Mouse (Mus musculus) cerebellum, adult (tissue): Measurements from ENCODE around the gene Sumo1.
"Not testable (repeated sequence)": the region's sequence is repeated elsewhere in the genome, so short reads cannot be mapped to it uniquely, and the experiment has no call there.

Experiments used
- ATAC-seq: cut with Nextera tagmentation; 2 replicates; pipeline ENCODE4 v1.9.2; 2017; ENCODE audit warnings: mild to moderate bottlenecking, moderate library complexity, mixed read lengths; ENCODE audit not compliant: insufficient number of reproducible peaks, low FRiP score, low TSS enrichment

Gene Sumo1

DNA sequence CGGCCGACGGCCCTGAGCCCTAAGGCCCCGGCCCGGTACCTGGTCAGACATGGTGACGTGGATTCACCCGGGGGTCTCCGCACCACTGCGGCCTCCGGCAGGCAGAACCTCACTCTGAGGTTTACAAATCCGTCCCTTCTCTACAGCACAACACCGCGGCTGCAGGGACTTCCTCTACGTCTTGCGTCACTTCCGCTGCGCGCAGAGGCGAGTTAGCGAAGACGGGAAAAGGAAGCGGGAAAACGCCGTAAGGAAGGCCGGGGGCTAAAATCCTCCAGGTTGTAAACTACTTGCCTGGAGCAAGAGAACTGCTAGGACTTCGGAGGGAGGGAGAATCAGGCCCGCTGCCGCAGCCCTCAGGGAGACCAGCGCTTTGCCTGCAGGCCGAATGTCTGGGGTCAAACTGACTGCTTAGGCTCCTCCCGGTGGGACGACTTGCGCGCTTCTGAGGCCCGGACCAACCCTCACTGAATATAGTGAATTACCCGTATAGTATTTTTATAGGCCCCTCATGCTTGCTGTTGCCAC, at the start of gene Sumo1:
TSS of gene Sumo1 (minus strand) at position 194 of the 528 bp plus-strand sequence.
- peak; percentile 95 for ATAC-seq

DNA sequence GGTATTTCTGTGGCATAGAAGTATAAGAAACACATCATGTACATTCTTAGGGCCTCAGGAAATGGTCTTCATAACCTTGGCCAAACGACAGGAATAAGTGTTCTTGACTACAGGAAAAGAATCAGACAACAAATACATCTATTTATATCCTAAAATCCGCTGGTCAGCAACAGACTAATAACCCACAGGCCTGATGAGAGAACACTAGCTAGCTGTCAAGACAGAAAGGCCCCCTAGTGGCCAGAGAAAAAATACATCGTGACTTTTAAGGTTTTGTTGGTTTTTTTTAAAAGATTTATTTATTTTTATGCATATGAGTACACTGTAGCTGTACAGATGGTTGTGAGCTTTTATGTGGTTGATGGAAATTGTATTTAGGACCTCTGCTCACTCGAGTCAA, 49.3 kb upstream of the Sumo1 start:
- ATAC-seq = no peak; the same call in 1 of the 2 replicates

DNA sequence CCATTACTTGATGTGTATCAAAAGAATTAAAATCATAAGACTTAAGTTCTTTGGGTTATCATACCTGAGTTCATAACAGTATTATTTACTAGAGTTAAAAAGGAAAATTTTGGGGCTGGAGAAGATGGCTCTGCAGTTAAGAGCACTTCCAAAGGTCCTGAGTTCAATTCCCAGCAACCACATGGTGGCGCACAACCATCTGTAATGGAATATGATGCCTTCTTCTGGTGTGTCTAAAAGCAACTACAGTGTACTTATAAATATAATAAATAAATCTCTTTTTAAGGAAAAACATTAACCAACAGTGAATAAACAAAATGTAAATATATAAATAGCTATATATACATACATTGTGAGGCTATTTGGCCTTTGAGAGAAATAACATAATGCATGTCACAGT, 31.1 kb upstream of the Sumo1 start:
- ATAC-seq = no peak

DNA sequence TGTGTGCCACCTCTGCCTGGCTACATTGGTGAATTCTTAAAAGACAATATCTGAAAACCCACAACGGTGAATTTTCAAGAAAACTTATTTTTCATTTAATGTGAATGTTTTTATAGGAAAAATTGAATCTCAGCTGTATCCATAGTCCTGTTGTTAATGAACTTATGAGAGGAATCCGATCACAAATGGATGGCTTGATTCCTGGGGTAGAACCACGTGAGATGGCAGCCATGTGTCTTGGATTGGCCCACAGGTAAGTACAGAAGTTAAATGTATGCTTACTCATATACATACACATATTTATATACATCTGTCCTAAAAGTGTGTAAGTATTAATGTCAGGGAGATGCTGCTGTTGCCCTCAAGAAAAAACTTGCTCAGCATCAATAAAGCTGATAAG, 27.6 kb upstream of the Sumo1 start:
- ATAC-seq = no peak

DNA sequence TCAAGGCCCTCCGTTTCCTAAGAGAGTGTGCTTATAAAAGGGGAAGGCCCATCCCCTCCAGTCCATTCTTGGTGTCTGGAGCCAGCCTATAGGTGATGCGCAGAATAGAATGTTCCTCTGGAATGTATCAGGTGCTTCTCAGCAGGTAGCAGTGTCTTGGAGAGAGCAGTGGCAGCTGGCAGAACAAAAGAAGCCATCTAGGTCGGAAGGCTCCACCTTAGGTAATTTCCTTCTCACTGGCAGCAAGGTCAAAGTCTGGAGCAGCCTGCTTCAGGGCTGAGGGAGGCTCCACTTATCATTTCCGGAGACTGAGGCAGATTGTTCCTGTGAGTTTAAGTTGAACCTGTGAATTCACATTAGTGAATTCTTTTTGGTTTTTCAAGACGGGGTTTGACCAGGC, 27.1 kb upstream of the Sumo1 start:
- ATAC-seq = no peak

DNA sequence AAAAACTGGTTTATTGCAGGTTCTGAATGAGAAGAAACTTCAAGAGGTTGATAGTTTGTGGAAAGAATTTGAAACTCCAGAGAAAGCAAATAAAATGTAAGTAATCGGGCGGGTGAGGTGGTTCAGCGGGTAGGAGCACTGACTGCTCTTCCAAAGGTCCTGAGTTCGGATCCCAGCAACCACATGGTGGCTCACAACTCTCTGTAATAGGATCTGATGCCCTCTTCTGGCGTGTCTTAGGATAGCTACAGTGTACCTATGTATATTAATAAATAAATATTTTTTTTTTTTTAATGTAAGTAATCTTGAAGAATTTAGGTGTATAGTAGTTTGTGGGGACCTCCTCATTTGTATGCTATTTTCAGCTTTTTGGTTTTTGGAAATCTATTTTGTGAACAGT, 19.8 kb upstream of the Sumo1 start:
- ATAC-seq = no peak

DNA sequence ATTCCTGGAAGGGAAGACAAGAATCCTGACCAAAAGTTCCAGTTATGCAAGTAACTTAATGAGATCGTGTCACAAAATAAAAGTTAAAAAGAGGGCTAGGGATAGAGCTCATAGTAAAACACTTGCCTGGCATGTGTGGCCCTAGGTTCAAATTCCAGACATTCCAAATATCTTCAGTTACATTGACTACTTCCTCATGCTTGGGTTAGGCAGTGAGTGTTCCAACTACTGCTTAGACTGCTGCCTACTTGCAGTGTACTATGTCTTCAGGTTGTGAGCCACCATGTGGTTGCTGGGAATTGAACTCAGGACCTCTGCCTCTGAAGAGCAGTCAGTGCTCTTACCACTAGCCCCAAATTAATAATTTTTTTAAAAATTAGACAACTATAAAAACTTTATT, 16.9 kb upstream of the Sumo1 start:
- ATAC-seq = no peak

DNA sequence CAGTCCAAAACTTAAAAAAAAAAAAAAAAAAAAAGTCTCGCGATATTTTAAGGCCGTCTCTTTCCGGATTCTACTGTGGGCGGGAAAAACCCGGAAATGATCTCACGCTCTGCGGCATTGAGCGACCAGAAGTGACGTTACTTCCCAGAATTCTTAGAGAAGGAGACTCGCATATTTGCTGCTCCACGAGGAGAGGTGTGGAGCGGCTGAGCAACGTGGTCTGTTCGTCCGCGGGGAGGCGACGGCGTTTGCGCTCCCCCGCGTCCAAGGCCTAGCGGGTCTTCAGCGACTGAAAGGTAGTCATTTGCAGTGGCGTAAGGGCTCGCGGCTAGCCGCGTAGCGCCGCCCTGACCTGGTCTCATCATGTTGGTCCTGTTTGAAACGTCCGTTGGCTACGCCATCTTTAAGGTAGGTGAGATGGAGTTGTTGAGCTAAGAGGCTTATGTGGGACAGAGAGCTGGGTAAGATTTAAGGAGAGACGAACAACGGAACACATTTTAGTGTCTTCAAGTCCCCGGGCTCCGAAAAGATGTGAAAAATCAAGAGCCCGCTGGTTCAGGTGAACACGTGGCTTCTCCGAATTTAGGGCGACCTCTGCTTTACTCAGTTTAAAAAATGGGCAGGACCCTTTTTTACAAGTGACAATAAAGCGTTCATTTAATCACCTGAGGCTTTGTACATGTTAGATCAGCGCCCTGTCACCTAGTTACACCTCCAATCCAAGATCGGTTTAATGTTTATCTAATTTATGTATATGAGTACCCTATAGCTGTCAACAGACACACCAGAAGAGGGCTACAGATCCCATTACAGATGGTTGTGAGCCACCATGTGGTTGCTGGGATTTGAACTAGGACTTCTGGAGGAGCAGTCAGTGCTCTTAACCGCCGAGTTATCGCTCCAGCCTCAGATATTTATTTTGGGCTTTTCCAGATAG, 14.5 kb upstream of the Sumo1 start, which contains the start of gene Nop58:
TSS of gene Nop58 (plus strand) at position 153 of the 937 bp plus-strand sequence.
- peak; percentile 99 for ATAC-seq

DNA sequence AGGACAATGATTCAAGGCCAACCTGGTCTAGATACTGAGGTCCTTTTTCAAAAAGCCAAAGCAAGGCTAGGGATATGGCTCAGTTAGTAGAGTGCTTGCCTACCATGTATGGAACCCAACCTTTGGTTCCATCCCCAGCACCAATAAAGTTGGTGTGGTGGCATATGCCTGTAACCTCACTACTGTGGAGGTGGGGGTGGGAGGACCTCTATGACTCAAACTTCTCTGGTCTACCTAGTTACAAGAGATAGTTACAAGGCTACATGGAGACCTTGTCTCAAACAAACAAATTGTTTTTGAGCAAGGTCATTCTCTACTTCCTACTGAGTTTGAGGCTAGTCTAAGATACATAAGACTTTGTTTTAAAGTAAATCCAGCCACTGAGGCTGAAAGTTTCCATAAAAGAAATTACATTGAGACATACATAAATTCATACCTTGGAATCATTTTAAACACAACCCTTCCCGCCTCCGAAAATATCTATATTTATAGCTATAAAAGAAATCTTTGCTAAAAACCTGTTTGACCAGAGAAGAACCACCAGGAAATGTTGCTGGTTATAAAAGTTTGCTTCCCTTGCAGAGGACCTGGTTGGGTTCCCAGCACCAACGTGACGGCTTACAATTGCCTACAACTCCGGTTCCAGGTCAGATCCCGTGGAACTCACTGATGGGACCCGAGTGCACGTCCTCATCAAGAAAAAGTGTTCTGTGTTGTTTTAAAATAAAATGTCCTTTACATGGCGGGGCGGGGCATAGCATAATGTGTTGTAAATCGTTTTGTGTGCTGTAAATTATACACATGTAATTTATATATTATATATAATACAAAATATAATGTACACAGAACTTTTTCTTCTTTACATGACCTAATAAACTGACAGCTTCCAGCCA, 13.5 kb upstream of the Sumo1 start:
- no peak for ATAC-seq

DNA sequence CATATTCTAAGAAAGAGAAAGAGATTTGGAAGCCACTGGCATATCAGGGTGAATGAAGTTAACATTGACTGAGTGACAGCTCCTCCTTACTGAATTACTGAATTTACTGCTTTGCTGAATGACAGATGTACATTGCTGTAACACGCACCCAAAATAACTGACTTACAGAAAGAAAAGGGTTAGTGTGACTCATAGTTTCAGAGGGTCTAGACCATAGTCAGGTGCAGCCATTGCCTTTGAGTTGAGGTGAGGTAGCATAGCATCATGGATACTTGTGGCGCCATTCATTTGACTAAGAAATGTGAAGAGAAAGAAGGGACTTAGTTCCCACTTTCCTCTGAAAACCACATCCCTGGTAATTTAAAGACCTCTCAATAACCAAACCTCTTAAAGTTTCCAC, 3.0 kb upstream of the Sumo1 start:
- ATAC-seq = no peak

DNA sequence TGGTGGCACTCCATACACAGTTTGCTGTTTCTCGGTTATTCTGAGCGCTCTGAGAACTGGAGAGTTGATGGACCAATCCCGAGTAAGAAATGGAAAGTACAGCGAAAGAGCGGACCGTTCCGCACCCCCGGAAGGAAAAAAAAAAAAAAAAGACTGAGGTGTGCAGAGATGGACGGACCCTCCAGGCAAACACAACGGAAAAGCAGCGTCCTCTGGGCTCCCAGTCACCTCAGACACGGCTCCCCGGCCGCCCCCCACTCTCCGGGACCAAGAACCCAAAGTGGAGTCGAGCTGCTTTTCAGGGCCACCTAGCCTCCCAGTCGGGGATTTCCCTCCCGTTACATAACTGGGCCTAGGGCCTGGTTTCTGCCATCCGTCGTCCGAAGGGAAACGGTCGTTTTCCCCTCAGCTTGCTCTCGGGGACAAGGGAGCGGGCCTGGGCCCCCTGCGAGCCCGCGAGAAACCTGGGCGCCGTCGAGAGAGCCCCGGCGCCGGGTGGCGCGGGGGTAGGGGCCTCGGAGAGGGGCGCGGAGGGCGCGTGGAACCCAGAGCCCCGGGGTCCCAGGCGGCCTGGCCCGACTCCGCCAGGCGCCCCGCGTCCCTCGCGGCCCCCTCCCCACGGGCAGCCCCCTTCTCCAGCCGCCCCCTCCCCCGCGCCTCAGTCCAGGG, 538 bp downstream of the Sumo1 start:
- ATAC-seq = peak; percentile 36; the same call in 1 of the 2 replicates

DNA sequence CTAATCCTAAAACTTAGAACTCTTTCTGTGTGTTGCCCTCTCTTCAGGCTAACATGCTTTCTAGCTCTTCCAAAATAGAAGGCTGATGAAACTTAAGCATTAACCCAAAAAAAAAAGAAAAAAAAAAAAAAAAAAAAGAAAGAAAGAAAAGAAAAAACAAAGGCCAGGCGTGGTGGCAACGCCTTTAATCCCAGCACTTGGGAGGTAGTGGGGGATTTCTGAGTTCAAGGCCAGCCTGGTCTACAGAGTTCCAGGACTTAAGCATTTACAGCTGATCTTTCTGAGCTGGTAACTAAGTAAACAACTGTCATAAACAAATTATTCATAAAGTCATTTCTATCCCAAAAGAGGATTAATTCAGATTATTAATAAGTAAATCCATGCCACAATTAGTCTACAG, 1.8 kb downstream of the Sumo1 start:
- no peak for ATAC-seq

DNA sequence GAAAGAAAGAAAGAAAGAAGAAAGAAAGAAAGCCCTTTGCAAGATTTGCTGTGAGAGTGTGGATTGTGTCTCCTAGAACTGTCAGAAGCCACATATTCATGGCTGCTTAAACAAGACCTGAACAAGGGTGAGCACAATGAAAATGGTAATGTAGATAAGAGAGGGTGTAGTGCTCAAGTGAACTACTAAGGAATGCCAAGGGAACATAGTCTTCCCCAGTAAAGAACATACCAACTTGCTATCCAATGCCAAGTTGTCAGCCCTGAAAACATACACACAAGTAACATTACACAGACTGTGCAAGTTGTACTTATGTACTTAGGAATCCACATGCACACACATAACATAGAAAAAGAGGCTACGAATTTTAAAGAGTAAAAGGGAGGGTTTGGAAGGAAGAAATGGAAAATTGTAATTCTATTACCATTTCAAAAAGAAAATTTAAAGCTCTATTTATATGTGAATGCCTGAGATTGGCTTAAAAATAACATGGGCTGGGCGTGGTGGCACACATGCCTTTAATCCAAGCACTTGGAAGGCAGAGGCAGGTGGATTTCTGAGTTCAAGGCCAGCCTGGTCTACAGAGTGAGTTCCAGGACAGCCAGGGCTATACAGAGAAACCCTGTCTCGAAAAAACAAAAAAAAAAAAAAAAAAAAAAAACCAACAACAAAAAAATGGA, 7.0 kb downstream of the Sumo1 start:
- ATAC-seq = no peak

DNA sequence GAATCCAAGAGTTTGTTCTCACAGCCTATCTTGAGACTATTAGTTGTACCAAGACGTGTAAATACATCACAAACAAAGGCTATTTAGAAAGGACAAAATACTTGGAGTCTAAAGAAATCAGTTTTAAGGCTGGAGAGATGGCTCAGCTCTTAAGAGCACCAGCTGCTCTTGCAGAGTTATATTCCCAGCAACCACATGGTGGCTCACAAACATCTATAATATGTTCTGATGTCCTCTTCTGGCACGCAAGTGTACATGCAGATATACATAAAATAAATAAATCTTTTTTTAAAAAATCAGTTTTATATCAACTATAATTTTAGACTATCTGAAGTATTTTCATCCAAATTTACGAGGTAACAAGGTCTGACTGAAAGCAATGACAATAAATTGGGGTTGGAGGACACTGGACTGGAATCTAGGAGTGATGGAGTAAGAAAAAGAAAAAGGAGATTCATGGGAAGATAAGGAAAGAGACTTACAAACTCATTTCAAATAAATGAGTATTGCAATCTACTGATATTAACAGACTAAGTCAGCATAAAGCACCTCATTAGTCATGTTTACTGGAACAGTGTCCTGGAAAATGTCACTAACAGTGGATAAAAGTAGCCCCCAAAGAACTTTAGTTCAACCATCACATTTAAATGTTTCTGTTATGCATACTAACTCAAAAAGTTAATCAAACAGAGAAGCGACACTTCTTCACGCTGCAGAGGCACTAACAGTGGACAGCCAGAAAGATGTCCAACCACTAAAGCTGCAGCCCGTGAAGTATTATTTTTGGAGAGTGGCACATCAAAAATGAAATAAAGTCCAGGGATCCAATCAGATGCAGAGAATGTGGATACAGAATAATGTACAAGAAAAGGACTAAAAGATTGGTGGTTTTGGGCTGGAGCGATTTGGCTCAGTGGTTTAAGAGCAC, 14.1 kb downstream of the Sumo1 start:
- ATAC-seq = no peak

DNA sequence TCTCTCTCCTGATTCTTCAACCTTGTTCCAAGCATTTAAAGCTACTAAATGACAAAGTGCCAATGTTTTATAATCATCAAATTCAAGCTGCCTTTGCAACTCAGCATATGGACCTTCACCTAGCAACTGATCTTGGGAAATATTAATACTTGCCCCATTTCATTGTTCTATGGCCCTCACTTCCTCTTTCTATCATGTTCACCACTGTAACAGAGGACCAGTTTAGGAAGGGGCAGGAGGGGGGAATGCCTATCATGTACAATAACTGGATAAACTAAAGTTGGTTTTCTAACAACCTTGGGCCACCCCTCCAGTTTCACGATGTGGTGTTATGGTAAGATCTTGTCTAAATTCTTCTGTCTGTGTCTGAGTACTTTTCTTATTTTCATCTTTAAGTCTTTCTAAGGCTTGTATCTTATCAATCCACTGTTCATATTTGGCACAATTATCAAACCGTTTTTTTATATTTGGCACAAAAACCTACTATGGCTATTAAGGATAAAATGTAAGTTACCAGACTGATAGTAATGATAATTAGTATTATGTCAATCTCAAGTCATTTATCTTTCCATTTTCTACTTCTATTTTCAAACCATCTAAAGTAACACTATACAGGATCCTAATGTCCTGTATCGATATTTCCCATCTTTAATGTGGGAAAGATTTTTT, 17.3 kb downstream of the Sumo1 start:
- ATAC-seq = no peak

DNA sequence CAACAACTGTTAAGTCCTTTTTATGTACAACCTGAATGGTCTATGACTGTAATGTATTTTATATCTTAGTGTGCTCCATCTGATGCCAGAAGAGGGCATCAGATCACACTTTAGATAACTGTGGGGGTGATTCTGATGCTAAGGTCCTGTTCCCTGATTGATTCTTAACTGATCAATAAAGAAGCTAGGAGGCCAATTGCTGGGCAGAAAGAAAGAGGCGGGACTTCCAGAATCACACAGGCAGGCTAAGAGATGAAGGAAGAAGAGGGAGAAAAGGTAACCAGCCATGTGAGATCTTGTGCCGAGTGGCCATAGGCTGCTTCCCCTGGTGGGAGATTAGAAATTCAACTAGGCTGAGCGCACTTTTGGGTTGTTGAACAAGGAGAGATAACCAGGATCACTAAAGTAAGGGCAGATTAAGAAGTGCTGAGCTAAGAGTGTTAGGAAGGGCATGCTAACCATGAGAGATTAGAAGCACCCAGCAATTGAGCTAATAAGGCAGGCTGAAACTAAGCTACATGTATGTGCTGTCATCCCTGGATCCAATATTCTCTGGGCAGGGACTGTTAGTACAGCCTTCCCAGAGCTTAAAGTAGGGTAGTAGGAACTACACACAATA, 19.3 kb downstream of the Sumo1 start:
- ATAC-seq = no peak

DNA sequence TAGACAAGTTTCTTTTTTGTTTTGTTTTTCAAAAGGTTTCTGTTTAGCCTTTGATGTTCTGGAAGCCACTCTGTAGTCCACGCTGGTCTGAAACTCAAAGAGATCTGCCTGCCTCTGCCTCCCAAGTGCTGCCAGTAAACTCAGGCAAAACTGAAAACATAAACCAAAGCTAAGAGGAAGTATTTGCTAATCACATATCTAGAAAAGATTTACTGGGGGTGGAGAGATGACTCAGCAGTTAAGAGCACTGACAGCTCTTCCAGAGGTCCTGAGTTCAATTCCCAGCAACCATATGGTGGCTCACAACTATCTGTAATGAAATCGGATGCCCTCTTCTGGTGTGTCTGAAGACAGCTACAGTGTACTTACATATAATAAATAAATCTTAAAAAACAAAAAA, 24.1 kb downstream of the Sumo1 start:
- ATAC-seq = not testable (repeated sequence)

DNA sequence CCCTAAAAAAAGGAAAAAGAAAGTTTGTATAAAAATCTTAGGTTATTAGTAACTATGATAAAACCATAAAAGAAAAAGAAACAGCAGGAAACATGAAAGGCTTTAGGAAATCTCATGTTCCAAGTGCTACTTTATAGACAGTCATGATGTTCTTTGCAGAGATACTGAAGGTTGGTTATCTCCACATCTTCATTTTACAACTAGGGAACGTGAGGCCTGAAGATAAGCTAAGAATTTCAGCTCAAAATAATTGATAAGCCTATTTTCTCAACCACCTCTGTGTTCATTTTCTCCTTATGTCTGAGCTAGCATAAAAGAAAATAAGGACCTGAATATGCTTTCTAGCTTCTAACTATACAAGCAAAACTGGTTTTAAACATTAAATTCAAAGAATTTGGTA, 28.1 kb downstream of the Sumo1 start:
- no peak for ATAC-seq
